Mouse (Mus musculus): Measurements from ENCODE around the gene Fkbp2.

Gene Fkbp2

DNA sequence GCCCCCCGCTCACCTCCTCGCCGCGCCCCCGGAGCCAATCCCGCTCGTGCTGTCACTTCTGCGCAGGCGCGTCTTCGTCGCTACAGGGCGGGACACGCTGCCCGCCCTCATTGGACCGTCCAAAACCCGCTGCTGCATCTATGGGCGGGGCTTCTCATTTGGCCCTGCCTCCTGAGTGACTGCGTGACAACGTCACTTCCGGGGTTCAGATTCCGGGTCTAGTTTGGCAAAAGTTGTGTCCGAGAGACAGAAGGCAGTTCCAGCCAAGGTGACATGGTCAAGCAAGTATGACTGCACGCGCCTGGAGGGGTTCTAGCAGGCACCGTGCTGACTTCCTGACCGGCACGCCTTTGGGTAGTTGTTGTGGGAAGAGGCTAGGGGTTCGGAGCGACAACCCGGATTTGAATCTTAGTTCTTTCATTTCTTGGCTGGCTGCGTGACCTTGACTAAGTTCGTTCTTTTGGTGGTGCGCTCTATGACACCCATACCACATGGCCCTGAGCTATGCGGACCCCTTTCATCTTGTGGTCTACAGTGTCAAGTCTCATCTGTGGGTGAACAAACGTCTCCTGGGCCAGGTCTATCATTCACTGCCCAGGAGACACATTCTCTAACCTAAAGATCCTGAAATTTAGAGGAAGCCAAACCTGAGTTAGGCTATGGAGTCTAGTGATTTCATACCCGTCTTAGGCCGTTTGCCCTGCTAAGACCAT lies at the start of gene Fkbp2:
Gene Fkbp2 (minus strand): TSS at position 121 of the 713 bp plus-strand sequence.
- in situ Hi-C loops (cut with MboI), result no loop called here

DNA sequence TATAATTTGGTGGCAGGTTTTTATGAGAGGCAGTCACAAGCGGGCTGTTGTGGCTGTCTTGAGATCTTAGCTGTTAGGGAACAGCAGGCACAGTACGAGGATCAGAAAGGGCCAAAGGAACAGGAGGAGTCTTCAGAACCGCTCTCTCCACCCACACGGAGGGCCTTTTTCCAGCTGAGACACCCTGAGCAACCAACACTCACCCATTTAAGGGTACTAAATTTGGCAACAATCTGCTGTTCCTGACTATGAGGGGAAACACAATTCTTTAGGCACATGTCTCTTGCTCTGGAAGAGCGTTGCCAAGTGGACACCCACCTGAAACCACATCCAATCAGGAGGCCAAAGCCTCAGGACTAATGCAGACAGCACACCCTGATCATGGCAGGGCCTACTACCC lies 49.2 kb upstream of the Fkbp2 start:
- in situ Hi-C loops (cut with MboI), result no loop called here

DNA sequence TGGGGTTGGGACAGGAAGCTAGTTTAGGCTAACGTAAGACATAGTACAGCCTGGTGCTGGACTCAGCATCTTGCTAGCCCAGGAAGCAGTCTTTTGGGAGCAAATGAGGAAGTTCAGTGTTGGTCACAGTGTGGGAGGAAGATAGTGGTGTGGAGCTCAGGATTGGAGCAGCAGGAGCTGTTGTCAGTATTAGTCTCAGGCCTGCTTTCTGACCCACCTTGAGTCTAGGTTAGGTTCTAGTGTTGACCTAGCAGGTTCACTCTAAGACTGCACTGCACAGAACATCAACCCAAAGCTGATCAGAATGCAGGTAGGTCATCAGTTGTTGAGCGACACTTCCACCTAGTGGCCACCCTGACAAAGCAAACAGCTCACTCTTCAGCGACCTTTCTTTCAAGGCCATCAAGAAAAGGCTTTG lies 39.9 kb upstream of the Fkbp2 start:
- in situ Hi-C loops (cut with MboI), result no loop called here

DNA sequence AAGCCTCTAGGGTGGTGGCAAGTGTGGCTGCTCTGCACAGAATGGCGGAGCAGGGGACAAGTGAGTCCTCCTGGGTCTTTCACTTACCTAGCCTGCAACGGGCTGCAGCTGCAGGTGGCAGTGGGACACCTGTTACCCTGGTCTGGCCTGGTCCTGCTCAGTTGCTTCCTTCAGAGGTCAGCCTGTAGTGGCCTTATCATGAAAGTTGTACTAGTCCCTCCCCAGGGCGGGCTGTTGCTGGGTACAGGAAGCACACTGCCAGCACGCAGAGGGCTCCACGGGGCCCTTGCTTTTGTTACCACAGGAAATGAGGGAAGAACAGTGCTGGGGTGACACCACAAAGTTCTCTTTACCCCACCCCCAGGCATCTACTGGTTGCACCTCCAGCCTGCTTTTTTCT lies 38.9 kb upstream of the Fkbp2 start, which contains the start of gene Fermt3:
Gene Fermt3 (minus strand): TSS at position 279 of the 400 bp plus-strand sequence.
- in situ Hi-C loops (cut with MboI), result no loop called here

DNA sequence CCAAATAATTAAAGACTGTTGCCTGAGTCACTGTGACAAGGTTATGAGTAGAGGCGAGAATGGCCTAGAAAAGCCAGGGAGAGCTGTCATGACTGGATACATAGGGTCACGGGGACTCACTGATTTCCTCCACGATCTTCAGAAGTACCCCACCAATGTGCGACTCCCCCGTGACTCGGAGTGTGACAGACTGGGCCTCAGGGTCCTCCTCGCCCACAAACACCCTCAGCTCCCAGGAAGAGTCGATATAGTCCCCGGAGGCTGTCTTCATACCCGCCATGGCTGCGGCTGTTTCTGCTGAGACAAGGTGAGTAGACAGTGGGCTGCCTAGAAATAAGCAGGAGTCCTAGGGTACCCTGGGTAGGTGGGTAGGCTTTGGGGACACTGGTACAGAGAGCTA lies 38.2 kb upstream of the Fkbp2 start:
- in situ Hi-C loops (cut with MboI), result no loop called here

DNA sequence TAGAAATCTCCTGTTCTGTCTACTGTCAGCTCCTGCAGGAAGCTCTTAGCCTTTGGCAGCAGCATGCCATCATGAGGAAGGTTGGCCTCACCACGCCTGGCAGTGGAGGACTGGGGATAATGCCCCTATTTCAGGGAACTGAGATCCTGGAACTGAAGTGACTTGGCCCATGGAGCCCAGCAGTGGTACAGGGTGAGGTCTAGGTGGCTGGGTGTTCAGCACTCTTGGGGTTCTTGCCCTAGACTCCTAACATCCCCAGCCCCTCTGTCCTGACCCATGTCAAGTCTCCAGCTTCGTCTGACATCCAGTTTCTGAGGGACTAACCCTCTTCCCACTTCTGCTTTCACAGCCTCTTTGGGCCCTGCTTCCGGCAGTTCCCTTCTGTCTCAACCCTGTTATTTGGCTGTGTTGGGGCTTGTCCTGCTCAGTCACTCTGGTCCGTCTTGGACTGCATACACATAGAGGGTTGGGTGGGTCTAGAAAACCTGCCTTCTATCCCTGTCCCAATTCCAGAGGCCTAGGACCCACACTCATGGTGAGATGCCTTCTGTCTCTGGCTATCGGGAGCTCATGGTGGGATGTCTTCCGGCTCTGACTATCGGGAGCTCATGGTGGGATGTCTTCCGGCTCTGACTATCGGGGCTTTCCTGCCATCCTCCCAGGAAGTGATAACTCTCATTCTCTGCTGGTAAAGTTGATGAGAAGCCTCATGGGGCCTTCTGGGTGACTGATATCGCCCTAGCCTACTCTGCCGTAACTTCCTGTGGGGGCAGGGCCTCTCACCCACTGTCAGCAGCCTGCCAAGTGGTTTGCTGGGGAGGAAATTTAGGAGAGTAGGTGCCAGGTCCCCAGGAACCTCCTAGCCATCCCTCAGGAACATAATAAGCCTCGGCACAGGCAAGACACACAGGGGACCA lies 37.5 kb upstream of the Fkbp2 start:
- in situ Hi-C loops (cut with MboI), result no loop called here

DNA sequence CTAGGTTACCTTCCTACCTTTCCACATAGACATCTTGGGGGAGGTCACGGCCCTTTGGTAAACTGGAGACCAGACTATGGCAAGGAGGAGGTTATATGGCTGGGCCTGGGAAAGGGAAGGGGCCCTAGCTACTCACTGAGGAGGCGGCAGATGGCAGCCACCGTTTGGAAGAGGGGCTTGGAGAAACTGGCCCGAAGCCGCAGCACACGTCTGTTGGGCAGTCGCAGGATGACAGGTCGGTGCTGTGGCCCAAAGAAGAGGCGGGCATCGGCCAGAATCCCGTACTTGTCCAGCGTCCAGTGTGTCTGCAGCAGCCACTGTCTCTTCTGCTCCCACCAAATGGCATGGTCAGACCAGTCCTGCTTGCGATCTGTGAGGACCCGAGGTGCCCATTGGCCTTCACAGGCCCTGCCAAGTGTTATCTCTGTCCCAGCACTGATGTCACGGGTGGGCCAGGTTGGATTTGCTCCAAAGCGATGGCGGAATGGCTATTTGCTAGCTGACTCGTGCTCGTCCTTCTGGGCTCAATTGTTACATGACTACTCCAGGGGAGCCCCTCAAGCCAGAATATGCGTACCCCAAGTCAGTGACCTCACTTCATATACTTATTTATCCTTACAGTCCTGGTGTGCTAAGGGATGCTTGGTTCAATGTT lies 34.3 kb upstream of the Fkbp2 start:
- in situ Hi-C loops (cut with MboI), result no loop called here

DNA sequence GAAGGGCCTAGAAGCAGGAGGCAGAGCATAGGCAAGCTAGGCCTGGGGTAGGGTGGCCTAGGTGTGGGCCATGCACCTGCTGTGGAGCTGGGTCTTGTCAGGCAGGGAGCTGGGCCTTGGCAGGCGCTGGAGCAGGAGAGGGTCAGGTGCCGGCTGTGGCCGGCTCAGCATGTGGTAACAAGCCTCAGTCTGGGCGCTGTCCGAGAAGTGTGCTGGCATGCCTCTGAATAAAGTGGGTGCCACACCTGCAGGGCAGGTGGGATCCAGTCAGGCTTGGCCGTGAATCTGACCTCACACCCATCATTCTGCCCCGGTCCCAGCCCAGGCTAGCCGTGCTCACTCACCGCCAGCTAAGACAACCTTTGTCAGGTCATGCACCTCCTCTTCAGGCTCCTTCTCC lies 33.7 kb upstream of the Fkbp2 start:
- in situ Hi-C loops (cut with MboI), result no loop called here

DNA sequence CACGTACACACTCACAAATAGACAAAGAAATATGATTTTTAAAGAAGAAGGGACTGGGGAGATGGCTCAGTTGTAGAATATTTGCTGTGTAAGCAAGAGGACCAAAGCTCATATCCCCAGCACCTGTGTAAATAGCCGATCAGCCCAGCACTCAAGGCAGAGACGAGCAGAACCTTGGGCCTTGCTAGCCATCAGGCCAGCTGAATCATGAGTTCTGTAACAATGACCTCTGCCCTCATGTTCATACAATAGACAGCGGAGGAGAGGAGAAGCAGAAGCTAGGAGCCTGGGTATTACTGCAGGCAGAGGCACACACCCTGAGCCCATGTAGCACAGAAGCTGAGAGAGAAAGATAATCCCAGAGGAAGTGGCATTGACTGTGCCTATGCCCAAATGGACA lies 32.1 kb upstream of the Fkbp2 start:
- in situ Hi-C loops (cut with MboI), result no loop called here

DNA sequence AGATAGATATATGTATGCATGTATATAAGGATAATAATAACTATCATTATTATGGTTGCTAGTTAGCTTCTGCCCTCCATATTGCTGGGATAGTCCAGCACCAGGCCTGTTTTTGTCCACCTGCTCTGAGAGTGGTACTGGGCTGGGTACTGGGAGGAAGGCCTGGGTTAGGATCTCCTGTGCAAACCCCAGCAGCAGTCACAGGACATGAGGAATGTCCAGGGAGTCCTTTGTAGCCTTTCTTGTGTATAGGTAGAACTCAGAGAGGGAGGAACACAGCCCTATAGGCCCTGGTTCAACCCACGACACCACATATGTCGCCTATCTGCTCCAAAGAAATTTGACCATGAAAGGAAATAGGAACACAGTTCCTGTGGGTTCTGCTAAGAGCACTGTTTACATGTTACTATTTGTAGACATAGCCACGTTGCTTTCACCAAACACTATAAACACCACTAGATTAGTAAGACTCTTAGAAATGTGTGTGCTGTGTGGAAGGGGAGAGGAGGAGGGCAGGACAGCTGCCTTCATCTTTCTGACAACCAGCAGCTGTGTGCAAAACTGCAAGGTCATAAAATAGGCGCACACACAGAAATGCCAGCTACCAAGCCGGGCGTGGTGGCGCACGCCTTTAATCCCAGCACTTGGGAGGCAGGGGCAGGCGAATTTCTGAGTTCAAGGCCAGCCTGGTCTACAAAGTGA lies 26.7 kb upstream of the Fkbp2 start:
- in situ Hi-C loops (cut with MboI), result no loop called here

DNA sequence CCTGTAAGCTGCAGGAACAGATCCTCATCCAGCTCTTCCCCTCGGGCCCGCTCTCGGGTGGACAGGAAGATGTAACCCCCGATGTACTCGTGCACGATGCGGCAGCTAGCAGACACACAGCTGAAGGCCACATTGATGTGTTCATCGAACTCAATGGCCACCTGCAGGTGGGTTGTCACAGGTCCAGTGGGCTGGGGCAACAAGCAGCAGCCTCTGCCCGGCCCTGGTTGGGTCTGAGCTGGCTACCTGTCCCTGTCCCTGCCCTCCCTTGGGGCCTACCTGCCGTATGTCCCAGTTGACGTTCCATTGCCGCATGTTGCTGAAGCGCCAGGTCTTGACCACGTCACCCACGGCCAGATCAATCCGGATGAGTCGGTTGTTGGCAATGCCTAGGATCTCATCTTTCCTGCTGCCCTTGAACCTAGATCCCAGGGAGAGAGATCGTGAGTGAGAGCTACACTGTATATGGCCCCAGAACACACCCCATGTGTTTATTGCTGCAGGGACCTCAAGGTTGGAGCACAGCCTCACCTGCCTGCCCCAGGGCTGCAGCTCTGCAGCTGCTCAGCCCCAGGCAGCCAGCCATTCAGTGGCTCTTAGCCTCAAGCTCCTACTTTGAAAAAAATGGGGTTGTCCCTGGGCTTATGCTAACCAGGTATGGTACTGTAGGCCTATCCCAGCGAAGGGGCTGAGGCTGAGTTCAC lies 19.2 kb upstream of the Fkbp2 start:
- in situ Hi-C loops (cut with MboI), result no loop called here

DNA sequence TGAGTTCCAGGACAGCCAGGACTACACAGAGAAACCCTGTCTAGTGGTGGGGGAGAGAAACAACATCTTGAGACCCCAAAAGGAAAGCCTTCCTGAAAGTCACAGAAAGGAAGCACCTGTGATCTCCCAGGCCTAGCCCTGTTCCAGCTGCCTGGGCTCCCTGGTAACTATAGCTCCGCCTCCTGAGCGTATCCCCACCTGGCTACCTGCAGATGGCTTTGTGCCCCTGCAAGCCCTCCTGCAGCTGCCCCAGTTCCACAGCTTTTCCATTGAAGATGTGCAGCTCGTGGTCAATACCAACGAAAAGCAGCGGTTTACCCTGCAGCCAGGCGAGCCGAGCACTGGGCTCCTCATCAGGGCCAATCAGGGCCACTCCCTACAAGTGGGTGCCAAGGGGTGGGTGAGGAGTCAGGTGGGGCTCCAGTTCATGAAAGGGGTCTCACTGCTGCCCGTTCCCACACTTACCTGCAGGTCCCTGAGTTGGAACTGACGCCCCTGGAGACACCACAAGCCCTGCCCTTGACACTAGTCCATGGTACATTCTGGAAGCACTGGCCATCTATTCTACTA lies 17.5 kb upstream of the Fkbp2 start:
- in situ Hi-C loops (cut with MboI), result no loop called here

DNA sequence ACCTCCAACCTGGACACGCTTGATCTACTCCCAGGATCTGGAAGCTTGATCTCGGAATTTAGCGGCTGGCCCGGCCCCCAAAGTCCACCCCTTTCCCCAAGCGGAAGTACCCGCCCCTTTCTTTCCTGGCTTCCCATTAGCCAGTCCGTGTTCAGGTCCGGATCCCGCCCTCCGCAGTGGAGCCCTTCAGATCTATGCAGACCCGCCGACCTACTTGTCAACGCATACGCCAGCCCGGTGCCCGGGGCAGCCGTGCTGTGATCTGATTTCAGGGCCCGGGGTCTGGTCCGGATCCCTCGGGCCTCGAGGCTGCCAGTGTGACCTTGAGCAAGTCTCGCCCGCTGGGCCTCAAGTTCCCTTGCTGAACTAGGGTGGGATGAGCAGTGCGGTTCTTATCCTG lies 15.7 kb upstream of the Fkbp2 start, which contains the start of the genes Nudt22 and Trpt1:
Gene Nudt22 (minus strand): TSS at position 112 of the 400 bp plus-strand sequence.
Gene Trpt1 (plus strand): TSS at position 126 of the 400 bp plus-strand sequence.
- in situ Hi-C loops (cut with MboI), result no loop called here

DNA sequence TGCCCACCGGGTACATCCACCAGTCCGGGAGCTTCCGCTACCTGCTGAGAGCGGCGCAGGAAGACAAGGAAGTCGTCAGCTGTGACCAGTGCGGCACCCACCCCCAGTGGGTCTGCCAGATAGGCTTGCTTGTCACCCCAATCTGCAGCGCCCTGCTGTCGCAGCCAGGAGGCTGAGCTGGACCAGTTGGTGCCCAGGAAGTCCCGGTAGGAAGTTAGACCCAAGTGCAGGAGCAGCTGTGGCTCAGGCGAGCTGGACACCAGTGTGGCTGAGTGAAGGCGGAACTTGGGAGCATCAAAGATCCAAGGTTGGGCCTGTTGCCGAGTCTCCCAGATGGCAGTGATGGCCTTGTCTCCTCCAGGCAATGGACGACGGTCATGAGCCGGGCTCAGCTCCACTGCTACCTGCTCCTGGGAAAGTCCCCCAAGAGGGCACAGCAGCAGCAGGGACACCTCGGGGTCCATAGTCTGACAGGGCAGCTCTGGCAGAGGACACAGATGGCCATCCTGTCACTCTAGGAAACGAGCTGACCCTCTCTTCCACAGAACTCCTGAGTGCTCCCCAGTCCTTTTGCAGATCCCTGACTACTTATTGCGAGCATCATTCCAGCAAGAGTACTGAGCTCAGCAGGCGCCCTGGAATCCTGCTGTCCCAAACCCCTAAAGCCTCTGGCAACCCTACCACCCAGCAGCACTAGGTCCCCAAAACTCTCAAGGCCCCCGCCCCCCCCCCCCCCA lies 15.1 kb upstream of the Fkbp2 start:
- in situ Hi-C loops (cut with MboI), result no loop called here

DNA sequence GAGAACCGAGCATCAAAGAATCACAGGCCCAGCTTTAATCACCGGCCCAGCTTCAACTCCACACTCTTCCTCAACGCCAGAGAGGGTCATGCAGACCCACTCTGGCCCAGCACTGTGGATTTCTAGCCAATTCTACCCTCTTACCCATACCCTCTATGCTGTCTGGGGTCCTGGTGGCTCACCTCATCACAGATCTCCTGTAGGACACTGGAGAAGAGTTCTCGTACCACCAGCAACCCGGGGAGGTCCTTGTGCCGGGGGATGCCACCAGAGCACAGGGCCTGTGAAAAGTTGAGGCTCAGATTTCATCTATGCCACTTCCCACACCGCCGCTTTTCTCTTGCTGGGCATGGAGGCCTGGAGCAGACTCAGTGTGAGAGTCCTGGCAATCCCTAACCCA lies 14.2 kb upstream of the Fkbp2 start:
- in situ Hi-C loops (cut with MboI), result no loop called here

DNA sequence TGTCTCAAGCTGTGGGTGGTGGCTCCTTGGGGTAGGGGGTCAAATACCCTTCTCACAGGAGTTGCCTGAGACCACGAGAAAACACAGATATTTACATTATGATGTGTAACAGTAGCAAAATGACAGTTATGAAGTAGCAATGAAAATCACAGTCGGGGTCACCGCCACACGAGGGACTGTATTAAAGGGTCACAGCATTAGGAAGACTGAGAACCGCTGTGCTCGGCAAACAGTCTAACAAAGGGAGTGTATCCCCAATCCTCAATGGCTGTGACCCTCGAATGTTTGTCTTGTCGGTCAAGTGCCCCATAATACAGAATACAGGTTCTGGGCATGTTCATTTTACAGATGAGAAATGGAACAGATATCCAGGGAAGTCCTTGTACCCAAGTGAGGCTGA lies 13.7 kb upstream of the Fkbp2 start:
- in situ Hi-C loops (cut with MboI), result no loop called here

DNA sequence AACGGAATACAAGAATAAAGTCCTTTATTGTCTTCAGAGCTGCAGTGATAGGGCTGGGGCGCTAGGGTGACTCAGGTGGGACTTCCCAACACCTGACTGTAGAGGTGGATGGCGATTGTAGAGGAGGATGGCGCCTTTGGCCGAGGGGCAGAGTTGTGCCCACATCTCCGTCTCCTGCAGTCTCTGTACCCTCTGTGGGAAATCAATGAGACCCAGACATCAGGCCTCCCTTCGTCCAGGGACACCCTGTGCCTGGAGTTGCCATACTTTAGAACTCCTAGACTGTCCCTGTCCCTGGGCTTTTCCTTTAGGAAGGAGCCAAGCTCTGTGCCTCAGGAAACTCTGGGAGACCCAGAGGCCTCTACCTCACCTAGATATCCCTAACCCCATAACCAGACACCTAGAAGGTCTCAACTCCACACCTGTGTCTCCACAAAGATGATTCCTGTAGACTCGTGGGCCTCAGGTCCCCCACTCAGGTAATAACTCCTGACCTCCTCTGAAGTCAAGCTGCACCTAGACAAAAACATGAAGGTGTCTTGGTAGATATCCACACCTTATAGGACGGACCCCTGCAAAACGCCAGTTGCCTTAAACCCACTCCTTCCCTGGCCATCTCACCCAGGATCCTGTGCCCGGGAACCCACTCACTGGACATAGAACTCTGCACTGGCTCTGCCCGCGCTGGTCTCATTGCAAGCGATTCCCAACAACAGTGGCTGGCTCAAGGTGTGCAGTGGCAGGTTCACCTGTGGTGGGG lies 12.9 kb upstream of the Fkbp2 start:
- in situ Hi-C loops (cut with MboI), result no loop called here

DNA sequence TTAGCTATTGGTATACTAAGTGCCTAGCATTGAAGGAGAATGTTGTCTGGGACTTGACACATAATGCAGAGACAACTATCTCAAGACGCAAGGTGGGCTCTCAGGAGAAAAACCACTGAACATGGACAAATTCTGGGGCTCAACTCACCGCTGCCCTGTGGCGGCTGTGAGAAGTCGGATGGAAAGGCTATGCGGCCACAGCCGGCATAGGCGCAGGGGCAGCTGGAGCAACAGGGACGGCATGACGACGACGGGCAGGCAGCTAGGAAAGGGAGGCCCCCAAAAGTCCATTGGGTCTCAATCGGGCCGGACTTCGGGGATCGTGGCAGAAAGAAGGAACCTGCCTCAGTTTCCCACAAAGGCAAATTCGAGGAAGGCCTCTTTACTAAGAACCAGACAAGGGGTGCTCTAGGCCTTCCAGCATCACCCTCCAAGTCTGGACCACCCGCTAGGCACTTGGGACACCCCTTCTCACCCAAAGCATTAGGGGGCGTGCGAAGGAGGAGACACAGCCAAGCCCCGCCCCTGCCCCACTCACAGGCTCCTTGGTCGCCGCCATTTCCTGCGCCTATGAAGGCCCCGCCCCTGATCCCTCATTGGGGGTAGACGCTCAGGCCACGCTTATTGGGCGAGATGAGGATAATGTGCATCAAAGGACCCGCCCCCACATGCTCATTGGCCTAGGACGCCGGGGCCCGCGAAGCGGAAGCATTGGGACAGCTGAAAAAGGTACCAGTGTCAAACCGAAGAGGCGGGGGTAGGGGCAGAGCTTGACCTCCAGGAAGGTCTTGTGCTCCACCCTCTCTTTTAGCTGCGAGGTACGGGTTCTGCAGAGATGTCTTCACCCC lies 11.9 kb upstream of the Fkbp2 start, which contains the start of gene Dnajc4:
Gene Dnajc4 (minus strand): TSS at position 562 of the 848 bp plus-strand sequence.
- in situ Hi-C loops (cut with MboI), result no loop called here
